Mouse (Mus musculus): Measurements from ENCODE around the gene Lbp.

DNA sequence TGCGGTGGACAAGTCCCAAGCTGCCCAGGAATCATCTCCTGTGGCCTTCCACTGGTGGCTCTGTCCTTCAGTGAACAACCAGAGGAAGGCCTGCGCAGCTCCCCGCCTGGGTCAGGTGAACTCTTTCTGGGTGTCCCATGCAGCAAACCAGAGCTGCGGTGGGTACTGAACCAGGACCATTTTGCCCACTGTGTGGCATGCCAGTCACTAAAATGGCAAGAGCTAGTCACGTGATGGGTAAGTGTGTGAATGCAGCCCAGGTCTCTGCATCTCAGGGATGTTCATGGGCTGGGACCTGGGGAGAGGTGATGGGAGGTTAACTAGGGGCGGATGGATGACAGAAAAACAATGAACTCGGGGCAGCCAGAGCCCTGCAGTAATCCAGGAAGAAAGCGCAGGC lies 36.3 kb upstream of the Lbp start:
- no peak for TF ChIP-seq CTCF (IDR thresholded peaks at IDR 0.05; ENCODE audit: extremely low read depth, insufficient read length, insufficient replicate concordance, low read depth, low read length)
- TF ChIP-seq POLR2A (IDR thresholded peaks at IDR 0.05; ENCODE audit: low read depth, low read length), result no peak
